Mouse (Mus musculus) brain, embryonic 14.5 days (tissue): Measurements from ENCODE around the gene Ndufs2.

Experiments used
- CTCF ChIP-seq: fragments of 200-500 bp; IDR thresholded peaks from 2 replicates; pipeline ENCODE4 v1.5.1; 2012; ENCODE audit warnings: inconsistent platforms, mild to moderate bottlenecking, moderate library complexity, borderline replicate concordance; ENCODE audit not compliant: insufficient read depth, insufficient read length; ENCODE audit errors: extremely low read depth
- POLR2A ChIP-seq: fragments of 200-500 bp; IDR thresholded peaks from 2 replicates; pipeline ENCODE4 v1.6.1; 2012; ENCODE audit warnings: mild to moderate bottlenecking, inconsistent platforms, borderline replicate concordance; ENCODE audit not compliant: poor library complexity, insufficient read depth, insufficient read length, severe bottlenecking; ENCODE audit errors: extremely low read depth

GRCm38 (mm10) chr1:171223168-171223567 lies 28.0 kb downstream of the Ndufs2 start:
- no peak for TF ChIP-seq CTCF
- TF ChIP-seq POLR2A: no peak
